Mouse (Mus musculus) lung, adult 10 weeks (tissue): ENCODE measurements around the gene Gdpd2. TPM values are rescaled to one million over a fixed set of nuclear protein-coding genes. Genes with fewer than 3 reads are reported as not detected.

ENCODE experiments used
- polyA plus RNA-seq: library from polyadenylated mRNA; stranded (reverse); fragments of 350-450 nt; fragmentation: Illumina TruSeq; extraction: RNeasy Lipid Tissue Mini Kit (QIAGEN cat#74804); gene quantifications from one replicate; pipeline ENCODE4 v1.2.3, GENCODE M21; 2014; ENCODE audit warnings: low read depth, low replicate concordance; ENCODE audit not compliant: insufficient read depth

Gene Gdpd2
- 15.3 TPM for polyA plus RNA-seq

GRCm38 (mm10) chrX:100729665-100730188, at the start of gene Gdpd2:
TSS of gene Gdpd2 (plus strand) at chrX:100729873.

GRCm38 (mm10) chrX:100767181-100767884, 37.7 kb downstream of the Gdpd2 start, which contains the start of gene Dlg3:
TSS of gene Dlg3 (plus strand) at chrX:100767722.

Other genes with a start within 250 kb of the Gdpd2 start
- 55.8 TPM for gene Igbp1, start 235.6 kb upstream of the Gdpd2 start, polyA plus RNA-seq
- not detected for gene Dgat2l6, start 205.0 kb upstream of the Gdpd2 start, polyA plus RNA-seq
- gene Awat1, start 157.6 kb upstream of the Gdpd2 start, polyA plus RNA-seq, result not detected
- gene P2ry4, start 135.0 kb upstream of the Gdpd2 start, polyA plus RNA-seq, result not detected
- gene Arr3, start 124.4 kb upstream of the Gdpd2 start, polyA plus RNA-seq, result not detected
- 0.71 TPM for gene Kif4, start 104.1 kb upstream of the Gdpd2 start, polyA plus RNA-seq
- 40.1 TPM for gene Pdzd11, start 103.3 kb upstream of the Gdpd2 start, polyA plus RNA-seq
- 12.5 TPM for gene Dlg3, start 37.8 kb downstream of the Gdpd2 start, polyA plus RNA-seq